Mouse (Mus musculus) MEL (cell line): ENCODE results near the gene Crxos. TPM values are rescaled to one million over a fixed set of nuclear protein-coding genes. Genes with fewer than 3 reads are reported as not detected.

Source experiments
- DNase-seq: peaks from one replicate; pipeline ENCODE4 v3.0.0; 2011; ENCODE audit warnings: low read depth, low spot score
- H3K27ac ChIP-seq: 2 replicates; pipeline ENCODE4 v1.5.1; 2012; ENCODE audit warnings: low read depth, mild to moderate bottlenecking, control low read depth, low read length, moderate library complexity; ENCODE audit not compliant: control insufficient read depth
- H3K27me3 ChIP-seq, 2 experiments: fragments of 150-350 bp in 1 of 2; sonication (generic) in 1 of 2; 2 replicates each; pipeline ENCODE4 v1.6.1; 2012; ENCODE audit warnings: low read length in 2 of 2, mild to moderate bottlenecking in 2 of 2, improper control_type of control experiment in 1 of 2, moderate library complexity in 1 of 2; ENCODE audit not compliant: insufficient read depth in 2 of 2, control insufficient read depth in 1 of 2
- H3K36me3 ChIP-seq, 2 experiments: 2 replicates each; pipeline ENCODE4 v1.6.1; 2012 to 2014; ENCODE audit warnings: low read length in 2 of 2, improper control_type of control experiment in 1 of 2, inconsistent platforms in 1 of 2, mild to moderate bottlenecking in 1 of 2; ENCODE audit not compliant: insufficient read depth in 2 of 2, control insufficient read depth in 1 of 2
- H3K4me1 ChIP-seq, 2 experiments: fragments of 150-350 bp in 1 of 2; sonication (generic) in 1 of 2; 2 replicates each; pipeline ENCODE4 v1.6.1; 2012; ENCODE audit warnings: low read length in 2 of 2, improper control_type of control experiment in 1 of 2, mild to moderate bottlenecking in 1 of 2; ENCODE audit not compliant: insufficient read depth in 2 of 2, control insufficient read depth in 1 of 2
- H3K4me3 ChIP-seq, 2 experiments: fragments of 150-350 bp in 1 of 2; sonication (generic) in 1 of 2; 2 replicates each; pipeline ENCODE4 v1.5.1; 2012; ENCODE audit warnings: low read depth in 2 of 2, low read length in 2 of 2, mild to moderate bottlenecking in 2 of 2, moderate library complexity in 2 of 2, control low read depth in 1 of 2, improper control_type of control experiment in 1 of 2; ENCODE audit not compliant: control insufficient read depth in 1 of 2, insufficient read depth in 1 of 2
- H3K79me2 ChIP-seq: 2 replicates; pipeline ENCODE4 v1.6.1; 2012; ENCODE audit warnings: mild to moderate bottlenecking, low read length, moderate library complexity; ENCODE audit not compliant: control insufficient read depth, poor library complexity, insufficient read depth
- H3K9ac ChIP-seq: 2 replicates; pipeline ENCODE4 v1.6.1; 2012; ENCODE audit warnings: low read depth, mild to moderate bottlenecking, control low read depth, low read length, moderate library complexity; ENCODE audit not compliant: control insufficient read depth, poor library complexity, severe bottlenecking
- H3K9me3 ChIP-seq: fragments of 150-350 bp; sonication (generic); replicated peaks from 2 replicates; pipeline ENCODE4 v1.6.1; 2012; ENCODE audit warnings: mild to moderate bottlenecking, low read length, improper control_type of control experiment, moderate library complexity; ENCODE audit not compliant: insufficient read depth
- BHLHE40 ChIP-seq: IDR thresholded peaks from 2 replicates; pipeline ENCODE4 v1.6.1; 2012; ENCODE audit warnings: low read depth, mild to moderate bottlenecking, inconsistent platforms, low read length, improper control_type of control experiment, borderline replicate concordance
- ETS1 ChIP-seq: IDR thresholded peaks from 2 replicates; pipeline ENCODE4 v1.6.1; 2012; ENCODE audit warnings: low read depth, mild to moderate bottlenecking, inconsistent platforms, low read length, improper control_type of control experiment, moderate library complexity
- GABPA ChIP-seq: IDR thresholded peaks from 2 replicates; pipeline ENCODE4 v1.6.1; 2012; ENCODE audit warnings: low read depth, mild to moderate bottlenecking, inconsistent platforms, low read length, improper control_type of control experiment, moderate library complexity
- GATA1 ChIP-seq: IDR thresholded peaks from 2 replicates; pipeline ENCODE4 v1.6.1; 2011; ENCODE audit warnings: low read depth, low read length, improper control_type of control experiment
- MEF2A ChIP-seq: IDR thresholded peaks from 2 replicates; pipeline ENCODE4 v1.6.1; 2014; ENCODE audit warnings: low read depth, mild to moderate bottlenecking, inconsistent platforms, low read length, improper control_type of control experiment; ENCODE audit not compliant: poor library complexity, insufficient replicate concordance, severe bottlenecking; ENCODE audit errors: extremely low read depth
- MYB ChIP-seq: IDR thresholded peaks from 2 replicates; pipeline ENCODE4 v1.6.1; 2011; ENCODE audit warnings: mild to moderate bottlenecking, low read depth, low read length, improper control_type of control experiment
- NELFE ChIP-seq: IDR thresholded peaks from 2 replicates; pipeline ENCODE4 v1.6.1; 2011; ENCODE audit warnings: low read depth, low read length, improper control_type of control experiment
- NRF1 ChIP-seq: IDR thresholded peaks from 2 replicates; pipeline ENCODE4 v1.6.1; 2014; ENCODE audit warnings: low read depth, mild to moderate bottlenecking, inconsistent platforms, low read length, improper control_type of control experiment, moderate library complexity; ENCODE audit not compliant: poor library complexity, insufficient read depth, severe bottlenecking
- POLR2AphosphoS2 ChIP-seq: IDR thresholded peaks from 2 replicates; pipeline ENCODE4 v1.6.1; 2011; ENCODE audit warnings: low read length, improper control_type of control experiment
- POLR2AphosphoS5 ChIP-seq: IDR thresholded peaks from 2 replicates; pipeline ENCODE4 v1.6.1; 2012; ENCODE audit warnings: low read depth, borderline replicate concordance, mild to moderate bottlenecking, inconsistent platforms, low read length, moderate library complexity, mixed read lengths
- RAD21 ChIP-seq: IDR thresholded peaks from 2 replicates; pipeline ENCODE4 v1.6.1; 2011; ENCODE audit warnings: mild to moderate bottlenecking, low read depth, low read length, improper control_type of control experiment
- RCOR1 ChIP-seq: IDR thresholded peaks from 2 replicates; pipeline ENCODE4 v1.6.1; 2012; ENCODE audit warnings: low read depth, mild to moderate bottlenecking, inconsistent platforms, low read length, improper control_type of control experiment
- SIN3A ChIP-seq: IDR thresholded peaks from 2 replicates; pipeline ENCODE4 v1.6.1; 2012; ENCODE audit warnings: low read length, improper control_type of control experiment, inconsistent platforms
- TBP ChIP-seq: IDR thresholded peaks from 2 replicates; pipeline ENCODE4 v1.8.0; 2011; ENCODE audit warnings: low read depth, low read length, improper control_type of control experiment
- UBTF ChIP-seq: IDR thresholded peaks from 2 replicates; pipeline ENCODE4 v1.6.1; 2012; ENCODE audit warnings: low read depth, mild to moderate bottlenecking, inconsistent platforms, low read length, improper control_type of control experiment, moderate library complexity, borderline replicate concordance; ENCODE audit not compliant: insufficient read depth
- USF2 ChIP-seq, 2 experiments: IDR thresholded peaks; 2 replicates each; pipeline ENCODE4 v1.6.1; 2011 to 2012; ENCODE audit warnings: improper control_type of control experiment in 2 of 2, low read length in 2 of 2, borderline replicate concordance in 1 of 2, inconsistent platforms in 1 of 2, low read depth in 1 of 2, mild to moderate bottlenecking in 1 of 2; ENCODE audit not compliant: insufficient read depth in 1 of 2
- ZMIZ1 ChIP-seq: IDR thresholded peaks from 2 replicates; pipeline ENCODE4 v1.6.1; 2012; ENCODE audit warnings: low read depth, mild to moderate bottlenecking, inconsistent platforms, low read length, improper control_type of control experiment, moderate library complexity
- polyA plus RNA-seq, 2 experiments: library from polyadenylated mRNA; stranded (reverse) in 1 of 2; unstranded in 1 of 2; fragments of >175 nt in 1 of 2; fragments of >200 nt in 1 of 2; gene quantifications; 2 replicates each; pipeline versions ENCODE4 v1.2.1 to v1.2.4; 2012; ENCODE audit warnings: low replicate concordance in 2 of 2, low read depth in 1 of 2; ENCODE audit not compliant: insufficient read length in 2 of 2, insufficient read depth in 1 of 2, missing spikeins in 1 of 2
- total RNA-seq: library from RNA; depleted of rRNA; stranded (reverse); fragments of 300-350 nt; gene quantifications from 2 replicates; pipeline ENCODE4 v1.2.3, GENCODE M21; 2012

Gene Crxos
- total and polyA plus RNA-seq, 3 experiments, result 0.10 TPM; not detected in 2

GRCm38 (mm10) chr7:15933437-15934359 lies 51.3 kb downstream of the Crxos start:
- TF ChIP-seq ETS1 (no peak), NELFE (no peak), ZMIZ1 (no peak), NRF1 (no peak), POLR2AphosphoS2 (no peak), RAD21 (no peak), MYB (no peak), SIN3A (no peak), TBP (no peak), BHLHE40 (no peak)
- TF ChIP-seq, all 39 proteins: peak for 0
- no peak overlapping the region for H3K9ac ChIP-seq

GRCm38 (mm10) chr7:15937491-15937890 lies 55.1 kb downstream of the Crxos start:
- Histone ChIP-seq H3K4me3 (no peak overlapping the region), H3K27me3 (no peaks in the 10 kb centered on the region), H3K9ac (no peak overlapping the region), H3K79me2 (no peaks in the 10 kb centered on the region), H3K9me3 (no peaks in the 10 kb centered on the region), H3K27ac (no peak overlapping the region), H3K4me1 (no peaks in the 10 kb centered on the region), H3K36me3 (peaks cover 0 to 10% of the 10 kb centered on the region in 2 experiments; a peak in 2 of 4 replicates)
- TF ChIP-seq MYB (no peak), POLR2AphosphoS5 (no peak), POLR2AphosphoS2 (no peak), NELFE (no peak), GATA1 (no peak), UBTF (no peak), USF2 (IDR thresholded peaks at IDR 0.05; ENCODE audit: borderline replicate concordance in 1 of 2, insufficient read depth in 1 of 2, low read depth in 1 of 2, low read length in 2 of 2) (no peak), MEF2A (no peak), GABPA (no peak), RCOR1 (no peak)
- no peak for DNase-seq

More at GRCm38 (mm10) chr7:15933437-15934359, 51.3 kb downstream of the Crxos start:
- no peaks in the 10 kb centered on the region for H3K79me2 ChIP-seq
- no peaks in the 10 kb centered on the region for H3K27me3 ChIP-seq
- no peak for DNase-seq
- no peak overlapping the region for H3K27ac ChIP-seq
- H3K4me3 ChIP-seq, result no peak overlapping the region
- H3K4me1 ChIP-seq, result peaks cover 0 to 5% of the 10 kb centered on the region in 2 experiments; a peak in 2 of 4 replicates
- H3K36me3 ChIP-seq, result peaks cover 2 to 9% of the 10 kb centered on the region in 2 experiments; a peak in 3 of 4 replicates
- H3K9me3 ChIP-seq, result no peaks in the 10 kb centered on the region
